Mouse (Mus musculus) kidney, adult 2 months (tissue): ENCODE measurements around the gene Nphp3. TPM values are rescaled to one million over a fixed set of nuclear protein-coding genes. Genes with fewer than 3 reads are reported as not detected.
A peak's percentile ranks its signal among the peaks of the same experiment; 100 is the strongest.

Source experiments
- DNase-seq: peaks from one replicate; pipeline ENCODE4 v3.0.0; 2021
- H3K27ac ChIP-seq: fragments of 200-500 bp; 2 replicates; pipeline ENCODE4 v1.5.1; 2012; ENCODE audit warnings: low read depth, low read length, control low read depth, inconsistent platforms; ENCODE audit not compliant: insufficient read depth
- H3K27me3 ChIP-seq: fragments of 200-500 bp; replicated peaks from 2 replicates; pipeline ENCODE4 v1.6.1; 2012; ENCODE audit warnings: mild to moderate bottlenecking, moderate library complexity, low read length, inconsistent platforms; ENCODE audit not compliant: control insufficient read depth, insufficient read depth
- H3K36me3 ChIP-seq: fragments of 200-500 bp; 2 replicates; pipeline ENCODE4 v1.6.1; 2012; ENCODE audit warnings: mild to moderate bottlenecking, moderate library complexity, low read length, inconsistent platforms; ENCODE audit not compliant: control insufficient read depth, insufficient read depth
- H3K4me1 ChIP-seq: fragments of 200-500 bp; 2 replicates; pipeline ENCODE4 v1.6.1; 2011; ENCODE audit warnings: low read length; ENCODE audit not compliant: control insufficient read depth, insufficient read depth
- H3K4me3 ChIP-seq: fragments of 200-500 bp; 2 replicates; pipeline ENCODE4 v1.5.1; 2011; ENCODE audit warnings: mild to moderate bottlenecking, low read depth, low read length, control low read depth; ENCODE audit not compliant: insufficient read depth
- CTCF ChIP-seq: fragments of 200-500 bp; conservative IDR thresholded peaks from 2 replicates; pipeline ENCODE4 v1.5.1; 2011; ENCODE audit warnings: low read depth, mild to moderate bottlenecking, control low read depth, low read length, moderate library complexity, mixed read lengths; ENCODE audit not compliant: insufficient read depth, insufficient read length
- POLR2A ChIP-seq: fragments of 200-500 bp; IDR thresholded peaks from one replicate; pipeline ENCODE4 v1.6.1; 2011; ENCODE audit warnings: low read depth, low read length, control low read depth
- WGBS: fragments of 180-500 bp; shearing (Covaris S2); methylation state at CpG from one replicate; pipeline ENCODE4 v1.1.7; 2018; 5-methylcytosine and 5-hydroxymethylcytosine counted together
- polyA plus RNA-seq: library from polyadenylated mRNA; depleted of rRNA; stranded (reverse); fragments of >200 nt; gene quantifications from 2 replicates; pipeline ENCODE4 v1.2.3, GENCODE M21; 2012

The Nphp3 gene
- polyA plus RNA-seq, 1 experiment, result 8.4 TPM

DNA sequence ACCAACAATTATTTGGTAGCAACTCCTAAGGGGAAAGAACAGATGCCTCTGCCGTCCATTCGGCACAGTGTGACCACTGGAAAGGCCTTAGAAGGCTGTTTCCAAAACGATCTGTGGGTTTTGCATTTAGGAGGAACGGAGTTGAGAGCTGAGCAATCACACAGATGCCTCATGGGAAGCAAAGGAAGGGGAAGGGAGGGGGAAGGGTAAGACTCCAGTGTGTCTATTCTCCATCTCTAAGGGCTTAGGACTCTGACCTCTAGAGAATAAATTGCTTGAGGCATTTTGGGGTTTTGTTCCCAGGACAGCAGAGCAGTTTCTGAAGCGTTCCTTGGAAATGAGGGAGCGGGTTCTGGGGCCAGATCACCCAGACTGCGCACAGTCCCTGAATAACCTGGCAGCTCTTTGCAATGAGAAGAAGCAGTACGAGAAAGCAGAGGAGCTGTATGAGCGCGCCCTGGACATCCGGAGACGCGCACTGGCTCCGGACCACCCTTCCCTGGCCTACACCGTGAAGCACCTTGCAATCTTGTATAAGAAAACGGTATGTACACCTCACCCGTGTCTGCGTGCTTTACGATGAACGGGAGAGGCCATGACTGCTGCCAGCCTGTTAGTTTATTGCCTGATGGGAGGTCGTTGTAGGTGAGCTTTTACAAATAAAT lies 36.8 kb downstream of the Nphp3 start:
- WGBS, result 89% methylated on average over 21 of the region's 21 CpGs
- peaks cover 2% of the 10 kb centered on the region for H3K36me3 ChIP-seq
- no peaks in the 10 kb centered on the region for H3K27me3 ChIP-seq
- DNase-seq, result no peak
- no peak overlapping the region for H3K4me3 ChIP-seq
- H3K4me1 ChIP-seq, result no peaks in the 10 kb centered on the region
- no peak for TF ChIP-seq CTCF
- no peak for TF ChIP-seq POLR2A
- H3K27ac ChIP-seq, result no peak overlapping the region

DNA sequence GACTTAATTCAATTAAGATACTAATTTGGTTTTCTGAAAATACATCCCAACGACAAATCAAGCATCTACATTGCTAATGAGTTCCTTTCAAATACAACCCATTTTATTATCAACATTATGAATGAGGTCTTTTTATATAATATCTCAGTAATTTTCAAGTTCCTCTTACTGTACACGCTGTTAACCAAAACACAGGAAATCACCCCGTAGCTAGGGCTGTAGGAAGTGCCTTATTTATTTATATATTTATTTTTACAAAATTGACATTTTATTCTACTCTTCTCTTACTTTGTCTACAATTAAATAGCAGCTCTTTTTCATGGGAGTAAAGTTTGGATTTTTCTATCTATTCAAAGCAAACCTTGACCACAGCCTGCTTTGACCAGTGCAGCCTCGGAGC lies 37.4 kb downstream of the Nphp3 start:
- Histone ChIP-seq H3K27ac (no peak overlapping the region), H3K36me3 (peaks cover 2% of the 10 kb centered on the region), H3K4me1 (no peaks in the 10 kb centered on the region), H3K4me3 (no peak overlapping the region), H3K27me3 (no peaks in the 10 kb centered on the region)
- DNase-seq, result no peak
- 83% methylated on average over 4 of the region's 4 CpGs for WGBS
- TF ChIP-seq CTCF (no peak), POLR2A (no peak)

DNA sequence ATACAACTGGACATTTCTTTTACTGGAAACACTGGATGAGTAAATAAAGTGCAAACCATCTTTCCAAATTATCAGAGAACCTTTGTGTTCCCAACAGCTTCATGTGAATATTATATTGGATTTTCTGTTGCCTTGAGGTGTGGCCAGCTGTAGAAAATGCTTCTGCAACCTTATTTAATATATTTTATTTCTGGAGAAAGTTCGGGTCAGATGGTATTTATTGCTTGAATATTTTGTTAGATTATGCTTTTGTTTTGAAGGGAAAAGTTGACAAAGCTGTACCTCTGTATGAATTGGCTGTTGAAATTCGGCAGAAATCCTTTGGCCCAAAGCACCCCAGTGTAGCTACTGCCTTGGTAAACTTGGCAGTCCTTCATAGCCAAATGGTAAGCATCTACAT lies 38.0 kb downstream of the Nphp3 start, which contains the start of gene Gm28305:
Gene Gm28305, plus strand, starts transcription at position 301 of the 400 bp plus-strand sequence.
- Histone ChIP-seq H3K27me3 (no peaks in the 10 kb centered on the region), H3K4me3 (no peak within 1 kb of the TSS), H3K4me1 (no peaks in the 10 kb centered on the region), H3K27ac (no peak within 1 kb of the TSS), H3K36me3 (peaks cover 2% of the 10 kb centered on the region)
- WGBS, result 61% methylated on average over 2 of the region's 2 CpGs
- TF ChIP-seq POLR2A, result no peak
- TF ChIP-seq CTCF, result no peak
- DNase-seq, result no peak

DNA sequence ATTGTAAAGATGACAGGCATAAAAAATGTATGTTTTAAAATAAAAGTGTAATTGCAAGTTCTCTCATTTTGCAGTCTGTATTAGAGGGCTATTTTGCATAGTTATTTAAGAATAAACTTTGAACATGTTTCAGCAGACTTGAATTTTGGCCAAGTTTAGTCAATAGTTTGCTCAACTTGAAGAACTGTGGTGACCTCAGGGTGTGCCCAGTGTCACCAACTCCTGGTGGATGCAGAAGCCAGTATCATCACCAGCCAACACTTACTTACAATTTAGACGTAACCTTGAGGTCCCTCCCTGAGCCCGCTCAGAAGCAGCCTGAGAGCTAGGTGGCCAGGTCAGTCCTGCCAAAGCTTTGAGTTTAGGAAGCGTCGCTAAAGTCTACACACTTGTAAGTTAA lies 41.3 kb downstream of the Nphp3 start:
- H3K4me1 ChIP-seq, result no peaks in the 10 kb centered on the region
- no peak overlapping the region for H3K4me3 ChIP-seq
- DNase-seq, result peak; percentile 69
- no peaks in the 10 kb centered on the region for H3K27me3 ChIP-seq
- WGBS, result 61% methylated on average over 4 of the region's 4 CpGs
- peaks cover 3% of the 10 kb centered on the region for H3K36me3 ChIP-seq
- TF ChIP-seq CTCF, result no peak
- TF ChIP-seq POLR2A, result no peak
- H3K27ac ChIP-seq, result no peak overlapping the region

DNA sequence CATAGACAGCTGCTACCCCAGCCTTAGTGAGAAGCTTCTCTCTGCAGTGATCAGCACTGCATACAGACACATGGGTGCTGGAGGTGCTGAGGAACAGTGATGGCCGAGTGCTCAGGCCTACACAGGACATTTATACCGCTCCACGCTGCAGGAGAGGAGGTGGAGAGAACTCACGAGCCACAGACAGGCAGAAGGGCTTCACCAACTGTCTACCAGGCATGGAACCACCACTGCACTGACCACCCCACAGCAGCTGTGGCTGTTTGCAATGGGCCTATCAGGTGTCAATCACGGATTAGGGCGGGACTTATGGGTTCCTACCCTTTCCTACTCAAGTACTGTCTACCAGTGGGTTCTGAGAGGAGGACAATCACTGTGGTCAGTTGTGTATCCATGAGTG lies 48.7 kb downstream of the Nphp3 start:
- H3K36me3 ChIP-seq, result peaks cover 4% of the 10 kb centered on the region
- 93% methylated on average over 6 of the region's 6 CpGs for WGBS
- no peak for TF ChIP-seq POLR2A
- no peak for TF ChIP-seq CTCF
- no peaks in the 10 kb centered on the region for H3K27me3 ChIP-seq
- no peak for DNase-seq
- no peaks in the 10 kb centered on the region for H3K4me1 ChIP-seq
- H3K4me3 ChIP-seq, result no peak overlapping the region
- H3K27ac ChIP-seq, result no peak overlapping the region

DNA sequence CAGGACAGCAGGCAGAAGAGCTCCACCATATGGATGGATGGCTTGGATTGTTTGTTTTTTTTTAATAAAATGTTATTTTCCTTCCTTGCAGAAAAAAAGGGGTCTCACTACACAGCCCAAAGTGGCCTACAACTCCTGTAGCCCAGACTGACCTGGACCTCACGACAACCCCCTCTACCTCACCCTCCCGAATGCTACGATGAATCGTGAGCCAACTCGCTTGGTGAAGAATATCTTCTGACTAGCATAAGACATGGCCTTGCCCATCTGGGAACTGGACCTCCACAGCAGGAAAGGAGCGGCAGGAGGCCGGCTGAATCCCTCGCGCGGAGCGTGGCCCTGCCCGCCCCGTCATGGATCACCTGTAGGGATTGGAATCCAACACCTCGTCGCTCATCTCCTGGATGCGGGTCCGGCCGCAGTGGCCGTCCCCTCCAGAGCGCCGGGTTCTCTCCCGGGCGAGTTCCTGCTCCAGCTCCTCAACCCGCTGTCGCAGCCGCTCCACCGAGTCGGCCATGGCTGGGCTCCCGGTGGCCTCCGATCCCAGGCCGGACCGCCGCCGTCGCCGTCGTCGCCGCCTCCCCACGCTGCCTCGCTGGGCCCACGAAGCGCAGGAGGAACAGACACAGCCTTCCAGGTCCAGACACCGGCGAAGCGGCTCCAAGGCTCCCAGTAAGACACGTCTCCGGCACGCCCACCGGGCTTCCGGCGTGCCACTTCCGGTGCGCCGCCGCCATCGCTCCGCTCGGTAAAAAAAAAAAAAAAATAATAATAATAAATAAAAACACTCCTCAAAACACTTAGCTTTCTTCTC lies 60.3 kb downstream of the Nphp3 start, which contains the start of gene Uba5:
Gene Uba5, minus strand, starts transcription at position 705 of the 814 bp plus-strand sequence.
- peak within 1 kb of the TSS; percentile 99 for H3K4me3 ChIP-seq
- H3K36me3 ChIP-seq, result peaks cover 1% of the 10 kb centered on the region; the same call in 1 of the 2 replicates
- no peak for TF ChIP-seq POLR2A
- no peak for TF ChIP-seq CTCF
- peak within 1 kb of the TSS; percentile 92 for H3K27ac ChIP-seq
- under 1% methylated on average over 59 of the region's 59 CpGs for WGBS
- H3K4me1 ChIP-seq, result peaks cover 5% of the 10 kb centered on the region; the same call in 1 of the 2 replicates
- H3K27me3 ChIP-seq, result no peaks in the 10 kb centered on the region
- DNase-seq, result no peak
